21 mouse cellular contexts compared by ENCODE assay signal in genomic region chr2:157262506-157262905, GRCm38 (mm10). TPM values are rescaled to one million over a fixed set of nuclear protein-coding genes. Genes with fewer than 3 reads are reported as not detected.
DNase-seq lines count a peak whose midpoint lies in the region; ATAC-seq and TF ChIP-seq lines count a peak whose summit lies in the region.
"Had no signal": no experiment of that assay in that cellular context is flagged by ENCODE, and none has a peak within 500 bp of the region (broad histone marks: within the 10 kb centered on the region; RNA-seq: fewer than 3 reads in every experiment).

No protein-coding gene starts in this region.

- TF ChIP-seq CTCF in small intestine, adult 2 months (IDR thresholded peaks at IDR 0.05; ENCODE audit: extremely low read depth, insufficient read length, insufficient replicate concordance, low read depth, low read length), result no peak

- no peaks in the 10 kb centered on the region for H3K4me1 ChIP-seq in heart, embryonic 10.5 days
- peaks cover 10% of the 10 kb centered on the region for H3K4me1 ChIP-seq in intestine, embryonic 16.5 days (ENCODE audit: control insufficient read depth, insufficient read depth, low read length)
- H3K4me1 ChIP-seq in small intestine, adult 2 months (ENCODE audit: control insufficient read depth, insufficient read depth, insufficient read length, low read length), result peaks cover 5% of the 10 kb centered on the region
- H3K4me1 ChIP-seq in forebrain, embryonic 12.5 days, result no peaks in the 10 kb centered on the region
- H3K4me1 ChIP-seq: embryonic facial prominence, embryonic 10.5 days; heart, embryonic 15.5 days; hindbrain, embryonic 13.5 days had no signal

- DNase-seq in heart, adult 11 months, result peak; percentile 39
- no peak for DNase-seq in heart, embryonic 10.5 days (ENCODE audit: low spot score)
- DNase-seq in A20 (ENCODE audit: low read depth, low spot score), result peak; percentile 49
- no peak for DNase-seq in embryo, embryonic 10 days (ENCODE audit: low spot score)
- DNase-seq: adrenal gland, postnatal 14 days; cerebellum, adult 11-12 months; cerebellum, adult 9-10 months; cerebellum, postnatal 36 days; gastrocnemius, adult 2 months; gastrocnemius, postnatal 36 days; heart, adult 18-20 months had no signal

- ATAC-seq in intestine, embryonic 16.5 days, result peak; percentile 45; the same call in 1 of the 2 replicates
- no peak for ATAC-seq in forebrain, embryonic 12.5 days (ENCODE audit: low FRiP score)
- ATAC-seq: activated CD4-positive, CD25-positive, alpha-beta regulatory T cell, adult 4 months; forebrain, embryonic 14.5 days; Patski had no signal

- H3K36me3 ChIP-seq in heart, embryonic 10.5 days, result no peaks in the 10 kb centered on the region
- no peaks in the 10 kb centered on the region for H3K36me3 ChIP-seq in intestine, embryonic 16.5 days (ENCODE audit: control insufficient read depth, insufficient read depth, low read length)
- H3K36me3 ChIP-seq in small intestine, adult 2 months (ENCODE audit: control insufficient read depth, insufficient read depth, low read length), result no peaks in the 10 kb centered on the region
- H3K36me3 ChIP-seq in forebrain, embryonic 12.5 days (replicated peaks), result no peaks in the 10 kb centered on the region
- H3K36me3 ChIP-seq: embryonic facial prominence, embryonic 10.5 days; heart, embryonic 15.5 days; hindbrain, embryonic 13.5 days had no signal

- peak overlapping the region; percentile 11; the same call in 1 of the 2 replicates for H3K4me2 ChIP-seq in intestine, embryonic 16.5 days (ENCODE audit: low read depth, low read length)
- H3K4me2 ChIP-seq in forebrain, embryonic 12.5 days, result no peak overlapping the region
- H3K4me2 ChIP-seq: heart, embryonic 11.5 days; heart, embryonic 15.5 days; hindbrain, embryonic 13.5 days had no signal

- no peak overlapping the region for H3K27ac ChIP-seq in heart, embryonic 10.5 days
- peak overlapping the region; percentile 35; the same call in 1 of the 2 replicates for H3K27ac ChIP-seq in intestine, embryonic 16.5 days (ENCODE audit: low read length)
- no peak overlapping the region for H3K27ac ChIP-seq in small intestine, adult 2 months (ENCODE audit: insufficient read depth, low read depth, low read length)
- no peak overlapping the region for H3K27ac ChIP-seq in forebrain, embryonic 12.5 days
- H3K27ac ChIP-seq: embryonic facial prominence, embryonic 10.5 days; gastrocnemius, adult 2 months; heart, embryonic 15.5 days; hindbrain, embryonic 13.5 days had no signal

- H3K9ac ChIP-seq in intestine, embryonic 16.5 days (ENCODE audit: low read depth, low read length), result no peak overlapping the region
- H3K9ac ChIP-seq in forebrain, embryonic 12.5 days, result no peak overlapping the region
- H3K9ac ChIP-seq: heart, embryonic 15.5 days; hindbrain, embryonic 13.5 days had no signal

- H3K9me3 ChIP-seq in heart, embryonic 10.5 days, result no peaks in the 10 kb centered on the region
- no peaks in the 10 kb centered on the region for H3K9me3 ChIP-seq in intestine, embryonic 16.5 days (ENCODE audit: control insufficient read depth, low read length)
- no peaks in the 10 kb centered on the region for H3K9me3 ChIP-seq in forebrain, embryonic 12.5 days
- H3K9me3 ChIP-seq: embryonic facial prominence, embryonic 10.5 days; heart, embryonic 15.5 days; hindbrain, embryonic 13.5 days had no signal

- TF ChIP-seq POLR2A in small intestine, adult 2 months (IDR thresholded peaks at IDR 0.05; ENCODE audit: low read depth, low read length), result no peak

- WGBS in heart, embryonic 10.5 days, result 69% methylated on average over 9 of the region's 9 CpGs
- 54% methylated on average over 9 of the region's 9 CpGs for WGBS in intestine, embryonic 16.5 days
- 32% methylated on average over 9 of the region's 9 CpGs for WGBS in small intestine, adult 2 months
- 76% methylated on average over 9 of the region's 9 CpGs for WGBS in forebrain, embryonic 12.5 days

- no peak overlapping the region for H3K4me3 ChIP-seq in heart, embryonic 10.5 days
- H3K4me3 ChIP-seq in intestine, embryonic 16.5 days (ENCODE audit: low read length), result no peak overlapping the region
- peak overlapping the region; percentile 4; the same call in 1 of the 2 replicates for H3K4me3 ChIP-seq in small intestine, adult 2 months (ENCODE audit: low read depth, low read length)
- H3K4me3 ChIP-seq in forebrain, embryonic 12.5 days (replicated peaks), result no peak overlapping the region
- H3K4me3 ChIP-seq: embryonic facial prominence, embryonic 10.5 days; gastrocnemius, adult 2 months; heart, embryonic 15.5 days; hindbrain, embryonic 13.5 days had no signal

- no peaks in the 10 kb centered on the region for H3K27me3 ChIP-seq in heart, embryonic 10.5 days (ENCODE audit: insufficient read depth, poor library complexity, severe bottlenecking)
- no peaks in the 10 kb centered on the region for H3K27me3 ChIP-seq in intestine, embryonic 16.5 days (replicated peaks; ENCODE audit: control insufficient read depth, insufficient read depth, low read length)
- H3K27me3 ChIP-seq in small intestine, adult 2 months (ENCODE audit: control insufficient read depth, insufficient read depth, low read length), result no peaks in the 10 kb centered on the region
- no peaks in the 10 kb centered on the region for H3K27me3 ChIP-seq in forebrain, embryonic 12.5 days
- H3K27me3 ChIP-seq: heart, embryonic 15.5 days; hindbrain, embryonic 13.5 days had no signal

RNA-seq across cellular contexts. Expression of gene Rpn2, which starts 16.3 kb away (rescaled TPM):
- 254 and 281 TPM in 2 replicates for polyA plus RNA-seq in heart, embryonic 10.5 days (2016; fragmentation: Nextera tagmentation; extraction: Ambion mirVana)
- polyA plus RNA-seq in intestine, embryonic 16.5 days (2015; fragmentation: Nextera tagmentation; extraction: Ambion mirVana), result 341 and 355 TPM in 2 replicates
- polyA plus RNA-seq in small intestine, adult 2 months (2012; rRNA removed), result 85.3 and 141 TPM in 2 replicates
- 217 and 221 TPM in 2 replicates for polyA plus RNA-seq in forebrain, embryonic 12.5 days (2016; fragmentation: Nextera tagmentation; extraction: Ambion mirVana)

RNA-seq across cellular contexts. Expression of gene Mroh8, which starts 16.8 kb away (rescaled TPM):
- polyA plus RNA-seq in heart, embryonic 10.5 days (2016; fragmentation: Nextera tagmentation; extraction: Ambion mirVana), result 0.51 and 0.62 TPM in 2 replicates
- polyA plus RNA-seq in intestine, embryonic 16.5 days (2015; fragmentation: Nextera tagmentation; extraction: Ambion mirVana), result 0.34 and 0.54 TPM in 2 replicates
- polyA plus RNA-seq in small intestine, adult 2 months (2012; rRNA removed), result 0.16 and 0.17 TPM in 2 replicates
- polyA plus RNA-seq in forebrain, embryonic 12.5 days (2016; fragmentation: Nextera tagmentation; extraction: Ambion mirVana), result 0.67 and 0.88 TPM in 2 replicates
- polyA plus RNA-seq: activated CD4-positive, CD25-positive, alpha-beta regulatory T cell, adult 4 months had no signal

RNA-seq across cellular contexts. Expression of gene Rbl1, which starts 58.2 kb away (rescaled TPM):
- polyA plus RNA-seq in heart, embryonic 10.5 days (2016; fragmentation: Nextera tagmentation; extraction: Ambion mirVana), result 15.9 and 18.5 TPM in 2 replicates
- 12.8 and 15.4 TPM in 2 replicates for polyA plus RNA-seq in intestine, embryonic 16.5 days (2015; fragmentation: Nextera tagmentation; extraction: Ambion mirVana)
- 1.7 and 5.2 TPM in 2 replicates for polyA plus RNA-seq in small intestine, adult 2 months (2012; rRNA removed)
- 35.6 and 36.2 TPM in 2 replicates for polyA plus RNA-seq in forebrain, embryonic 12.5 days (2016; fragmentation: Nextera tagmentation; extraction: Ambion mirVana)

Comparison
In these comparisons a context has a peak if more than half of its experiments do, and no peak if none do; other contexts are left out.
1. DNase-seq: peak in heart, adult 11 months (single experiment) and A20 (single experiment); none in heart, embryonic 10.5 days (single experiment) and embryo, embryonic 10 days (single experiment).